14 mouse cellular contexts compared by ENCODE assay signal in genomic region chr16:92039421-92039820, GRCm38 (mm10). TPM values are rescaled to one million over a fixed set of nuclear protein-coding genes. Genes with fewer than 3 reads are reported as not detected.
DNase-seq lines count a peak whose midpoint lies in the region; ATAC-seq and TF ChIP-seq lines count a peak whose summit lies in the region.
"Had no signal": no experiment of that assay in that cellular context is flagged by ENCODE, and none has a peak within 500 bp of the region (broad histone marks: within the 10 kb centered on the region; RNA-seq: fewer than 3 reads in every experiment).

No protein-coding gene starts in this region.

- H3K36me3 ChIP-seq in liver, embryonic 15.5 days (replicated peaks): no peaks in the 10 kb centered on the region
- H3K36me3 ChIP-seq in liver, embryonic 11.5 days (ENCODE audit: control insufficient read depth, insufficient read depth, low read length): no peaks in the 10 kb centered on the region
- H3K36me3 ChIP-seq in intestine, embryonic 14.5 days (ENCODE audit: control insufficient read depth, insufficient read depth, low read length): no peaks in the 10 kb centered on the region
- H3K36me3 ChIP-seq in lung, postnatal 0 days (ENCODE audit: insufficient read depth, low read length): no peaks in the 10 kb centered on the region
- no peaks in the 10 kb centered on the region for H3K36me3 ChIP-seq in midbrain, embryonic 10.5 days
- H3K36me3 ChIP-seq: G1E had no signal

- no peak overlapping the region for H3K27ac ChIP-seq in liver, embryonic 15.5 days (replicated peaks)
- no peak overlapping the region for H3K27ac ChIP-seq in liver, embryonic 11.5 days (ENCODE audit: low read depth, low read length)
- H3K27ac ChIP-seq in intestine, embryonic 14.5 days (ENCODE audit: low read depth): no peak overlapping the region
- H3K27ac ChIP-seq in lung, postnatal 0 days (ENCODE audit: low read length): no peak overlapping the region
- no peak overlapping the region for H3K27ac ChIP-seq in midbrain, embryonic 10.5 days (replicated peaks)
- H3K27ac ChIP-seq: hindbrain, postnatal 0 days; left cerebral cortex, adult 2 months had no signal

- H3K9ac ChIP-seq in liver, embryonic 15.5 days: no peak overlapping the region
- H3K9ac ChIP-seq in liver, embryonic 11.5 days (ENCODE audit: low read depth, low read length): no peak overlapping the region
- H3K9ac ChIP-seq in intestine, embryonic 14.5 days (ENCODE audit: low read length): no peak overlapping the region
- no peak overlapping the region for H3K9ac ChIP-seq in lung, postnatal 0 days (replicated peaks; ENCODE audit: low read depth)
- H3K9ac ChIP-seq: lung, embryonic 14.5 days had no signal

- DNase-seq in liver, embryonic 11.5 days (ENCODE audit: low spot score): no peak
- peak; percentile 35 for DNase-seq in ES-CJ7 (ENCODE audit: low read depth, low spot score)
- no peak for DNase-seq in intestine, embryonic 14.5 days (ENCODE audit: low spot score)
- DNase-seq in lung, postnatal 0 days (ENCODE audit: low spot score): peak; percentile 56
- no peak for DNase-seq in right cerebral cortex, postnatal 25 days
- DNase-seq in midbrain, embryonic 10.5 days (ENCODE audit: low spot score): no peak
- DNase-seq: cerebellum, postnatal 36 days; lung, embryonic 14.5 days; thymus, adult 18-20 months had no signal

- H3K4me1 ChIP-seq in liver, embryonic 15.5 days (replicated peaks): no peaks in the 10 kb centered on the region
- no peaks in the 10 kb centered on the region for H3K4me1 ChIP-seq in liver, embryonic 11.5 days (replicated peaks; ENCODE audit: control insufficient read depth, insufficient read depth, low read length)
- 0 out of 2 replicates have a peak, but pooled peaks cover 4% of the 10 kb centered on the region for H3K4me1 ChIP-seq in intestine, embryonic 14.5 days (replicated peaks; ENCODE audit: control insufficient read depth, insufficient read depth, low read length)
- H3K4me1 ChIP-seq in lung, postnatal 0 days (ENCODE audit: insufficient read depth, low read depth, low read length): no peaks in the 10 kb centered on the region
- H3K4me1 ChIP-seq in midbrain, embryonic 10.5 days: peaks cover 11% of the 10 kb centered on the region

- H3K9me3 ChIP-seq in liver, embryonic 15.5 days (replicated peaks): no peaks in the 10 kb centered on the region
- H3K9me3 ChIP-seq in liver, embryonic 11.5 days (ENCODE audit: control insufficient read depth, low read length): no peaks in the 10 kb centered on the region
- H3K9me3 ChIP-seq in intestine, embryonic 14.5 days (ENCODE audit: control insufficient read depth, low read length): 0 out of 2 replicates have a peak, but pooled peaks cover 4% of the 10 kb centered on the region
- no peaks in the 10 kb centered on the region for H3K9me3 ChIP-seq in lung, postnatal 0 days (ENCODE audit: low read length)
- no peaks in the 10 kb centered on the region for H3K9me3 ChIP-seq in midbrain, embryonic 10.5 days (replicated peaks)
- H3K9me3 ChIP-seq: G1E had no signal

- WGBS in liver, embryonic 15.5 days (ENCODE audit: insufficient replicate concordance): 83% methylated on average over 7 of the region's 7 CpGs
- WGBS in liver, embryonic 11.5 days: 85% methylated on average over 7 of the region's 7 CpGs
- WGBS in intestine, embryonic 14.5 days: 90% methylated on average over 7 of the region's 7 CpGs
- WGBS in lung, postnatal 0 days: 70% methylated on average over 7 of the region's 7 CpGs
- WGBS in midbrain, embryonic 10.5 days: 94% methylated on average over 7 of the region's 7 CpGs

- no peak overlapping the region for H3K4me2 ChIP-seq in liver, embryonic 15.5 days
- H3K4me2 ChIP-seq in liver, embryonic 11.5 days: no peak overlapping the region
- no peak overlapping the region for H3K4me2 ChIP-seq in intestine, embryonic 14.5 days (ENCODE audit: low read length)
- no peak overlapping the region for H3K4me2 ChIP-seq in lung, postnatal 0 days (replicated peaks; ENCODE audit: low read depth, low read length)
- H3K4me2 ChIP-seq: heart, embryonic 11.5 days; lung, embryonic 14.5 days had no signal

- no peak overlapping the region for H3K4me3 ChIP-seq in liver, embryonic 15.5 days (replicated peaks)
- no peak overlapping the region for H3K4me3 ChIP-seq in liver, embryonic 11.5 days (ENCODE audit: low read depth, low read length)
- H3K4me3 ChIP-seq in intestine, embryonic 14.5 days (ENCODE audit: low read depth, low read length): no peak overlapping the region
- no peak overlapping the region for H3K4me3 ChIP-seq in lung, postnatal 0 days (ENCODE audit: low read depth, low read length)
- no peak overlapping the region for H3K4me3 ChIP-seq in midbrain, embryonic 10.5 days
- H3K4me3 ChIP-seq: left cerebral cortex, adult 2 months had no signal

- 0 out of 2 replicates have a peak, but pooled peaks have one; percentile 28 for ATAC-seq in liver, embryonic 15.5 days (ENCODE audit: insufficient read depth)
- ATAC-seq in liver, embryonic 11.5 days (replicated peaks; ENCODE audit: low FRiP score): no peak
- peak; percentile 50; the same call in 1 of the 2 replicates for ATAC-seq in intestine, embryonic 14.5 days (replicated peaks; ENCODE audit: low FRiP score, low TSS enrichment, low read depth)
- ATAC-seq in lung, postnatal 0 days: peak; percentile 67
- ATAC-seq: hindbrain, postnatal 0 days had no signal

- no peak for TF ChIP-seq EP300 in lung, postnatal 0 days (IDR thresholded peaks at IDR 0.05)

- TF ChIP-seq CTCF in lung, postnatal 0 days (IDR thresholded peaks at IDR 0.05): no peak

- no peaks in the 10 kb centered on the region for H3K27me3 ChIP-seq in liver, embryonic 15.5 days
- no peaks in the 10 kb centered on the region for H3K27me3 ChIP-seq in liver, embryonic 11.5 days (replicated peaks; ENCODE audit: control insufficient read depth, insufficient read depth, low read length)
- no peaks in the 10 kb centered on the region for H3K27me3 ChIP-seq in intestine, embryonic 14.5 days (replicated peaks; ENCODE audit: control insufficient read depth, insufficient read depth, low read length)
- H3K27me3 ChIP-seq in lung, postnatal 0 days (replicated peaks; ENCODE audit: insufficient read depth, low read length): no peaks in the 10 kb centered on the region
- no peaks in the 10 kb centered on the region for H3K27me3 ChIP-seq in midbrain, embryonic 10.5 days (ENCODE audit: low read depth, poor library complexity, severe bottlenecking)

RNA-seq across cellular contexts. Expression of gene Mrps6, which starts 18.6 kb away (rescaled TPM):
- polyA plus RNA-seq in liver, embryonic 15.5 days (2015; fragmentation: Nextera tagmentation; extraction: Ambion mirVana): 30.1 and 32.8 TPM in 2 replicates
- 88.9 and 97.5 TPM in 2 replicates for polyA plus RNA-seq in liver, embryonic 11.5 days (2014; fragmentation: Nextera tagmentation; extraction: Ambion mirVana)
- polyA plus RNA-seq in intestine, embryonic 14.5 days (2014; fragmentation: Nextera tagmentation; extraction: Ambion mirVana): 114 and 122 TPM in 2 replicates
- polyA plus RNA-seq in lung, postnatal 0 days (2015; fragmentation: Nextera tagmentation; extraction: Ambion mirVana): 69.0 and 77.3 TPM in 2 replicates
- polyA plus RNA-seq in midbrain, embryonic 10.5 days (2016; fragmentation: Nextera tagmentation; extraction: Ambion mirVana): 123 and 133 TPM in 2 replicates

RNA-seq across cellular contexts. Expression of gene Gm49711, which starts 18.7 kb away (rescaled TPM):
- not detected in 2 replicates for polyA plus RNA-seq in liver, embryonic 15.5 days (2015; fragmentation: Nextera tagmentation; extraction: Ambion mirVana)
- 0.15 TPM in 1 of 2 replicates, not detected in the other for polyA plus RNA-seq in liver, embryonic 11.5 days (2014; fragmentation: Nextera tagmentation; extraction: Ambion mirVana)
- polyA plus RNA-seq in intestine, embryonic 14.5 days (2014; fragmentation: Nextera tagmentation; extraction: Ambion mirVana): not detected in 2 replicates
- 0.11 TPM in 1 of 2 replicates, not detected in the other for polyA plus RNA-seq in lung, postnatal 0 days (2015; fragmentation: Nextera tagmentation; extraction: Ambion mirVana)
- polyA plus RNA-seq in midbrain, embryonic 10.5 days (2016; fragmentation: Nextera tagmentation; extraction: Ambion mirVana): 0.11 TPM in 1 of 2 replicates, not detected in the other
- polyA plus RNA-seq: lung, embryonic 14.5 days had no signal

RNA-seq across cellular contexts. Expression of gene Slc5a3, which starts 18.7 kb away (rescaled TPM):
- 0.85 and 1.1 TPM in 2 replicates for polyA plus RNA-seq in liver, embryonic 15.5 days (2015; fragmentation: Nextera tagmentation; extraction: Ambion mirVana)
- polyA plus RNA-seq in liver, embryonic 11.5 days (2014; fragmentation: Nextera tagmentation; extraction: Ambion mirVana): 5.6 and 5.9 TPM in 2 replicates
- 8.4 and 9.1 TPM in 2 replicates for polyA plus RNA-seq in intestine, embryonic 14.5 days (2014; fragmentation: Nextera tagmentation; extraction: Ambion mirVana)
- polyA plus RNA-seq in lung, postnatal 0 days (2015; fragmentation: Nextera tagmentation; extraction: Ambion mirVana): 2.5 and 2.9 TPM in 2 replicates
- 10.0 and 10.5 TPM in 2 replicates for polyA plus RNA-seq in midbrain, embryonic 10.5 days (2016; fragmentation: Nextera tagmentation; extraction: Ambion mirVana)

Comparison
In these comparisons a context has a peak if more than half of its experiments do, and no peak if none do; other contexts are left out.
1. DNase-seq: peak in ES-CJ7 (single experiment) and lung, postnatal 0 days (single experiment); none in liver, embryonic 11.5 days (single experiment), intestine, embryonic 14.5 days (single experiment), right cerebral cortex, postnatal 25 days (single experiment) and midbrain, embryonic 10.5 days (single experiment).